Mouse (Mus musculus): Measurements from ENCODE around the gene Ccdc82. TPM values are rescaled to one million over a fixed set of nuclear protein-coding genes. Genes with fewer than 3 reads are reported as not detected.
A peak's percentile ranks its signal among the peaks of the same experiment; 100 is the strongest.

Ccdc82 gene
- polyA plus RNA-seq, 1 experiment: 21.4 TPM

DNA sequence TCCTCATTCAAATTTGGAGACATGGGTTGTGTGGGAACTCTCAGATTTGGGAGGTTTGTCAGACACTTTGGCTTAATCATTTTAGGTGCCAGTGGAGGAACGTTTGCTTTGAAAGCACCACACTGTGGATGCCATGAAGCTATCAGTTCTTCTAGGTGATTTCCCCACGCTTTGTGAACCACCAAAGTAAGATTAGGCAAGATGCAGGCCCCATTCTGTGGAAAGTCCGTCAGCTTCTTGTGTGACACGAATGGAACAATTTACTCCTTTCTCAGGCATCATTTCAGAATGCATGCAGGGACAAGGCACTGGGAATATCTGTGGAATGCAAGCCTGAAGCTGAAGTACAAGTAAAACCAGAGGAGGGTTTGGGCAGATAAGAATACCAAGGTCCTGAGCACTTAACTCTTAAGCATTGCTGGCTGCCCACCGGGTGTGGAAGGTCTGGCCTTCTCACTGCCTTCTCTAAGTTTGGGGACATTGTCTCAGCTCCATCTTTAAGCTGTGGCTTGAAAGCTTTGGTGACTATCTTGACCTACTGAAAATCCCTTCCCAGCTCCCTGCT lies 74.1 kb downstream of the Ccdc82 start:
- peaks cover 26% of the 10 kb centered on the region for H3K4me1 ChIP-seq (ENCODE audit: control insufficient read depth, insufficient read depth, low read length)
- H3K4me3 ChIP-seq (ENCODE audit: insufficient read depth, low read length): no peak overlapping the region
- no peak for TF ChIP-seq POLR2A (IDR thresholded peaks at IDR 0.05; ENCODE audit: low read depth, low read length)
- no peak for TF ChIP-seq CTCF (IDR thresholded peaks at IDR 0.05; ENCODE audit: borderline replicate concordance, insufficient read depth, low read length)
- H3K27ac ChIP-seq (ENCODE audit: insufficient read depth, low read length): peak overlapping the region; percentile 55; the same call in 1 of the 2 replicates

DNA sequence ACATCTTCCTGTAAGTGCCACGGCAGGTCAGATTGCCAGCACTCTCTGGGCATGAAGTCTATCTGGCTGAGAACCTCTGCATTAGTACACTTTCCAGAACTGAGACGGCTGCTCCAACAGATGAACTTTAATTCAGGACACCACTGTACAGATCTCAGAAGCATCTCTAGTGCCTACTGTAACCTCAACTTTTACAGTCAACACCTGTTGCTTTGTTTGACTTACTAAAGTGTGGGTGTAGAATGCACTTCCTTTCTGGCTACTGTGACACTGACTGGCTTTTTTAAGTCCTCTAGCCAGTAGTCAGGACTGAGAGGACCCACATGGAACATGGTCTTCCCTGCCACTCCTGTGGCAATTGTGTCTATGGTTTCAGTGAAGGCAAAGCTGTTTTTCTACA lies 76.3 kb downstream of the Ccdc82 start:
- Histone ChIP-seq H3K4me3 (ENCODE audit: insufficient read depth, low read length) (no peak overlapping the region), H3K4me1 (ENCODE audit: control insufficient read depth, insufficient read depth, low read length) (peaks cover 25% of the 10 kb centered on the region), H3K27ac (ENCODE audit: insufficient read depth, low read length) (peak overlapping the region; percentile 93)
- TF ChIP-seq POLR2A (IDR thresholded peaks at IDR 0.05; ENCODE audit: low read depth, low read length): no peak
- no peak for TF ChIP-seq CTCF (IDR thresholded peaks at IDR 0.05; ENCODE audit: borderline replicate concordance, insufficient read depth, low read length)

DNA sequence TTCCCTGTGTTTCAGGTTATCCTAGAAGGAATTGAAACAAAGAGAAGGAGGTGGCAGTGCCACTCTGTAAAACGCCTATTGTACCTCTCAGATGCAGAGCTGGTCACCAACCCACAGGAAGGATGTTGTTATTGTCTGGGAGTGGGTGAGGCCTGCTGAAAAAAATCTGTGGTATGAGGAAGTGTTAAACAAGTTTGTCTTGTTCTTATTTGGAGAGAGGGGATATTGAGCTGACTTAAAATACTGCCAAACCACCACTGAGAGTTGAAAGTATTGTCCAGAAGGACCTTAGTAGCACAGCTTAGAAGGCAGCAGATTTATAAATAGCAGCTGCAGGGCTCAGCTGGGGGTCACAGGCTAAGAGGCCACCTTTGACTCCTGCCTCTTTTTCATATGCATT lies 76.9 kb downstream of the Ccdc82 start:
- peaks cover 25% of the 10 kb centered on the region for H3K4me1 ChIP-seq (ENCODE audit: control insufficient read depth, insufficient read depth, low read length)
- H3K27ac ChIP-seq (ENCODE audit: insufficient read depth, low read length): peak overlapping the region; percentile 93
- TF ChIP-seq CTCF (IDR thresholded peaks at IDR 0.05; ENCODE audit: borderline replicate concordance, insufficient read depth, low read length) (no peak), POLR2A (IDR thresholded peaks at IDR 0.05; ENCODE audit: low read depth, low read length) (no peak)

More for the DNA sequence above, 76.9 kb downstream of the Ccdc82 start:
- H3K4me3 ChIP-seq (ENCODE audit: insufficient read depth, low read length): no peak overlapping the region

Other genes starting within 250 kb of the Ccdc82 start
- gene Jrkl, start 1.1 kb upstream of the Ccdc82 start, polyA plus RNA-seq (2011; ENCODE audit: insufficient read length, low read depth, missing spikeins): 11.1 and 13.2 TPM in 2 replicates
- gene Maml2, start 51.0 kb downstream of the Ccdc82 start, polyA plus RNA-seq (2011; ENCODE audit: insufficient read length, low read depth, missing spikeins): 23.1 and 27.9 TPM in 2 replicates
- not detected in 2 replicates for gene Gm17571, start 199.8 kb downstream of the Ccdc82 start, polyA plus RNA-seq (2011; ENCODE audit: insufficient read length, low read depth, missing spikeins)

Measured in embryonic fibroblast, embryonic 13.5 days (primary cell).